Mouse (Mus musculus): ENCODE measurements around the gene Lamtor4. TPM values are rescaled to one million over a fixed set of nuclear protein-coding genes. Genes with fewer than 3 reads are reported as not detected.

The Lamtor4 gene
- polyA plus RNA-seq, 1 experiment from 2014 or later, result 31.3 TPM

DNA sequence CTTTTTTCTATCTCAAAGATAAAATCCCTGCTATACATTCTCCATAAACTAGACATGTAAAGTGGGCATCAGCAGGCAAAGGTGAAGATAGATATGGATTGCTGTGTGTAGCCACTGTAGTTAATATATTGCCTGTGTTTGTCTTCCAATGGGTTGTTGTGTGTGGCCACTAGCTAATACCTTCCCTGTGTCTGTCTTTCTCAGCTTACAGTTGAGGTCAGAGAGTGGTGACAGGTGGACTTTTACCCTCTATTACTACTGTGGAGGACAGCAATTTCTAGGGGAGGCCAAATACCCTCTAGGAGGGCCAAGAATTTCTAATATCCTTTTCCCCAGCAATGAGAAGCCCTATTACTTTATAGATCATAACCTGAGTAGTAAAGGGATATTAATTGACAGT, 21.1 kb upstream of the Lamtor4 start:
- Histone ChIP-seq H3K9ac (no peak overlapping the region), H3K9me3 (replicated peaks) (no peaks in the 10 kb centered on the region), H3K36me3 (no peaks in the 10 kb centered on the region), H3K27me3 (replicated peaks) (no peaks in the 10 kb centered on the region), H3K4me3 (no peak overlapping the region), H3K4me1 (no peaks in the 10 kb centered on the region), H3K4me2 (no peak overlapping the region), H3K27ac (no peak overlapping the region)
- no peak for ATAC-seq

DNA sequence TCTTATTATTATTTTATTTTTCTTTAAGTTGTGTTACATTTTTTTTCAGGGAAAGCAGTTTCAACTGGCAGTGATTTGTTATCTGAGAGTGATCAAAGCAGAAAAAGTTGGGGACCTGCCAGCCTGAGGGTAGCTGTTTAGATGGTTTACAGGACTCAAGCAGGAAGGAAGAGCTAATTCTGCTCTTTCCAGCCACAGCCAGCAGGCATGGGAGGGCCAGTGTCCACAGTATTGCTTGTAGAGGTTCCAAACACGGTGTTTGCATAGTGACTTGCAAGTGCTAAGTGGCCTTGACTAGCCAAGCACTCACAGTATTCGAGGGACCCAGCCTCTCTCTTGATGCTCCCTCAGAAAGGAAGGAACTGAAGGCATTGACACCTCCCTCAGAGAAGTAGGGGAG, 13.8 kb upstream of the Lamtor4 start:
- Histone ChIP-seq H3K4me3 (no peak overlapping the region), H3K4me1 (no peaks in the 10 kb centered on the region), H3K27ac (no peak overlapping the region), H3K27me3 (replicated peaks) (no peaks in the 10 kb centered on the region), H3K9me3 (replicated peaks) (no peaks in the 10 kb centered on the region), H3K36me3 (no peaks in the 10 kb centered on the region), H3K9ac (no peak overlapping the region), H3K4me2 (no peak overlapping the region)
- WGBS (ENCODE audit: insufficient replicate concordance), result 7% methylated on average over 2 of the region's 2 CpGs
- no peak for ATAC-seq

DNA sequence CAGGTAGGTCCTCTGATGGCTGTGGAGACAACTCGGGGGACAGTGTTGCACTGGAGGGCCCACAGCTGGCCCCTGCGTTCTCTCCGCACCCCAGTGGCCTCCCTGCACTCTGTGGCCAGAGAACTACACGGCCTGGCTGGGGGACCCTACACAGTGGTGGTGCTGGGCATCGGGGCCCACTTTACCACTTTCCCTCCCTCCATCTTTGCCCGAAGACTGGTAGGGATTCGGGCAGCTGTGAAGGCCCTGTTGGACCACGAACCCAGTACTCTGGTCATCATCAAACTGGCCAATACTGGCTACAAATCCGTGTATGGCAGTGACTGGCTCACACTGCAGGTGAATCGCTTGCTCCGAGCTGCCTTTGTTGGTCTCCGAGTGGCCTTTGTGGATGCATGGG, 4.1 kb upstream of the Lamtor4 start:
- WGBS (ENCODE audit: insufficient replicate concordance), result 72% methylated on average over 12 of the region's 12 CpGs
- no peaks in the 10 kb centered on the region for H3K36me3 ChIP-seq
- H3K27ac ChIP-seq, result no peak overlapping the region
- H3K4me3 ChIP-seq, result no peak overlapping the region
- H3K9ac ChIP-seq, result no peak overlapping the region
- H3K4me2 ChIP-seq, result no peak overlapping the region
- no peaks in the 10 kb centered on the region for H3K27me3 ChIP-seq (replicated peaks)
- no peak for ATAC-seq
- no peaks in the 10 kb centered on the region for H3K9me3 ChIP-seq (replicated peaks)
- H3K4me1 ChIP-seq, result peaks cover 12% of the 10 kb centered on the region

DNA sequence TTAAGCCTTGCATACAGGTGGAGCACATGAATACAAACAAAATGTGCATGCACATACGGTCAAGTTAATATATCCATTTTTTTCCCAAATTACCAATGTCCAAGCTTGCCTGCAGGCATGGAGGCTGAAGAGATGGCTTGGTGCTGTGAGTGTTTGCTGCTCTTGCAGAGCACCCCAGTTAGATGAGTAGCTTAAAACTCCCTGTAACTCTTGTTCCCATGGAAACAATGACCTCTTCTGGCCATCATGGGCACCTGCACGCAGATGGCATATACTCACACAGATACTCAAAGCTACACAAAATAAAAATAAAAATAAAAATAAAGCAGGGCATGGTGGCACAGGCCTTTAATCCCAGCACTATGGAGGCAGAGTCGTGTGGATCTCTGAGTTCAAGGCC, 2.2 kb upstream of the Lamtor4 start:
- no peak for ATAC-seq
- H3K9me3 ChIP-seq (replicated peaks), result no peaks in the 10 kb centered on the region
- H3K27me3 ChIP-seq (replicated peaks), result no peaks in the 10 kb centered on the region
- no peak overlapping the region for H3K4me3 ChIP-seq
- 78% methylated on average over 3 of the region's 3 CpGs for WGBS (ENCODE audit: insufficient replicate concordance)
- H3K36me3 ChIP-seq, result peaks cover 8% of the 10 kb centered on the region
- no peak overlapping the region for H3K9ac ChIP-seq
- no peak overlapping the region for H3K27ac ChIP-seq
- H3K4me2 ChIP-seq, result no peak overlapping the region
- peaks cover 31% of the 10 kb centered on the region for H3K4me1 ChIP-seq

DNA sequence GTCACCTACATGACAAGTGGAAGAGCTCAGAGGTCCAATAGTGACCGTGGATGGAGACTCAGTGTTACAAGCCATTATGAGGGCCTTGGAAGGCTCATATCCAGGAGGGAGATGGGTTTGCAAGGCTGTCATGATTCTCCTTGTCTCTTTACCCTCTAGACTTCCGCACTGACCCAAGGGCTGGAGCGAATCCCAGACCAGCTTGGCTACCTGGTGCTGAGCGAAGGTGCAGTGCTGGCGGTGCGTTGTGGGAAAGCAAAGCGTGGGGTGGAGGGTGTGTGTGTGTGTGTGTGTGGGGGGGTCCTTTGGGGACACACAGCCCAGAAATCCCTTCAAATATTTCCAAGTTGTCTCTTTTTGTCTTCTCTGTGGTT, 799 bp downstream of the Lamtor4 start:
- ATAC-seq, result no peak; the same call in 1 of the 2 replicates
- Histone ChIP-seq H3K27me3 (replicated peaks) (no peaks in the 10 kb centered on the region), H3K4me1 (peaks cover 61% of the 10 kb centered on the region), H3K9me3 (replicated peaks) (no peaks in the 10 kb centered on the region), H3K36me3 (peaks cover 39% of the 10 kb centered on the region), H3K4me3 (peak overlapping the region; percentile 77), H3K9ac (peak overlapping the region; percentile 70), H3K27ac (peak overlapping the region; percentile 81), H3K4me2 (peak overlapping the region; percentile 89)
- WGBS (ENCODE audit: insufficient replicate concordance), result 10% methylated on average over 7 of the region's 7 CpGs

DNA sequence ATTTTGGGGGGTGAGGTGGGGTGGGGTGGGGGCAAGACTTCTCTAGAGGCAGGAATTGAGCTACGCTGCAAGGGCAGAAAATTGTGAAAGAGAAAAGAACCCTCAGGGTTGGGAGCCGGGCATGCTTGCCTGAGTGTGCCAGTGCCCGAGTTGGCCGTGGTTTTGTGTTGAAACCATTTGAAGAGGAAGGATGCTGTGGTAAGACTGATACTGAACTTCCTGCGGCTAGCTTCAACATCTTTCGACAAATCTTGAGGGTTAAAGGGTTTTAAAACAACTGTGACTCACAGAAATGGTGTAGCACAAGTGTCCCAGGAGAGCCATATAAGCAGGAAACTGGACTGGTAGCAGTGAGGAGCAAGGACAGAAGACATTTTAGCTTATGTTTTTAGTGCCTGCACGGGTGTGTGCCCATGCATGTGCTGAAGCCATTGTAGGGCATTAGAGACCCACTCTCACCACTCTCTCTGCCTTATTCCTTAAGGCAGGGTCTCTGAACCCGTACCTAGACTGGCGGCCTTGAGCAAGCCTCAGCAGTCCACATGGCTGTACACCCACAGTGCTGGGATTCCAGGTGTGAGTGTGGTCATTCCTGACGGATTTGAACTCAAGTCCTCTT, 1.8 kb downstream of the Lamtor4 start:
- H3K4me2 ChIP-seq, result peak overlapping the region; percentile 89
- no peak for ATAC-seq
- no peak overlapping the region for H3K4me3 ChIP-seq
- H3K4me1 ChIP-seq, result peaks cover 71% of the 10 kb centered on the region
- H3K36me3 ChIP-seq, result peaks cover 49% of the 10 kb centered on the region
- peak overlapping the region; percentile 45; the same call in 1 of the 2 replicates for H3K27ac ChIP-seq
- no peaks in the 10 kb centered on the region for H3K9me3 ChIP-seq (replicated peaks)
- 34% methylated on average over 10 of the region's 10 CpGs for WGBS (ENCODE audit: insufficient replicate concordance)
- H3K9ac ChIP-seq, result no peak overlapping the region
- no peaks in the 10 kb centered on the region for H3K27me3 ChIP-seq (replicated peaks)

DNA sequence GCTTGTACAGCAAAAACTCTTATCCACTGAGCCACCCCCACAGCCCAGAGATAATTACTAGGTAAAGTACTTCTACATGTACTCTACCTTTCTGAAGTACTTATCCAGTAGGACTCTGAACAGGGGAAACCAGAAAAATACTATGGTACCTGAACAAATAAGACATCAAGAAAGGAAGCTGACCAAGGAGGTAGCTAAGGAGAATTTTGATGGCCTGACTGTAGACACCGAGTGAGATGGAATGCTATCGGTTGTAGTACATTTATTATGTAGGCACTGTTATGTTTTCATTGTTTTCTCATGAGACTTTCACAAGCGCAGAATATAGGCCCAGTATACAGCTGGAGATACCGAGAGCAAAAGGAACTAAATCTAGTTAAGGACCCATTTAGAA, 2.3 kb downstream of the Lamtor4 start:
- WGBS (ENCODE audit: insufficient replicate concordance), result 79% methylated on average over 4 of the region's 4 CpGs
- H3K4me2 ChIP-seq, result no peak overlapping the region
- no peak for ATAC-seq

DNA sequence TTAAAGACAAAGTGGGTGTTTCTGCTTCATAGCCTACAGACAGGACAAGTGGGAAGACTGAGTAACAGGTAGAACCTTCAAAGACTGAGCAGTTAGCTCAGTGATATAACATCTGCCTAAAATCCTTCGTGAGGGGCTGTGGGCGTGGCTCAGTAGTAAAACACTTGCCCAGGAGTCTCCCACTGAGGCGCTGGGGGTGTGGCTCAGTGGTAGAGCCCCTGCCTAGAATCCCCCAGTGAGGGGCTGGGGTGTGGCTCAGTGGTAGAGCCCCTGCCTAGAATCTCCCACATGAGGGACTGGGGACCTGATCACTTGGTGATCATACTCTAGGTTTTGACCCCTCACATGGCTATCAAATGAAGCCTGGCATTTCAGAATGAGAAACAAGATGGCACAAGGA, 2.8 kb downstream of the Lamtor4 start:
- Histone ChIP-seq H3K4me3 (no peak overlapping the region), H3K4me1 (peaks cover 81% of the 10 kb centered on the region), H3K27ac (no peak overlapping the region), H3K4me2 (no peak overlapping the region), H3K9me3 (replicated peaks) (no peaks in the 10 kb centered on the region), H3K9ac (no peak overlapping the region), H3K36me3 (peaks cover 50% of the 10 kb centered on the region), H3K27me3 (replicated peaks) (no peaks in the 10 kb centered on the region)
- 47% methylated on average over 3 of the region's 3 CpGs for WGBS (ENCODE audit: insufficient replicate concordance)
- no peak for ATAC-seq

More for the DNA sequence above, 2.3 kb downstream of the Lamtor4 start:
- H3K4me3 ChIP-seq, result no peak overlapping the region
- H3K36me3 ChIP-seq, result peaks cover 50% of the 10 kb centered on the region
- H3K27me3 ChIP-seq (replicated peaks), result no peaks in the 10 kb centered on the region
- H3K27ac ChIP-seq, result peak overlapping the region; percentile 45; the same call in 1 of the 2 replicates
- no peak overlapping the region for H3K9ac ChIP-seq
- H3K4me1 ChIP-seq, result peaks cover 76% of the 10 kb centered on the region
- H3K9me3 ChIP-seq (replicated peaks), result no peaks in the 10 kb centered on the region

DNA sequence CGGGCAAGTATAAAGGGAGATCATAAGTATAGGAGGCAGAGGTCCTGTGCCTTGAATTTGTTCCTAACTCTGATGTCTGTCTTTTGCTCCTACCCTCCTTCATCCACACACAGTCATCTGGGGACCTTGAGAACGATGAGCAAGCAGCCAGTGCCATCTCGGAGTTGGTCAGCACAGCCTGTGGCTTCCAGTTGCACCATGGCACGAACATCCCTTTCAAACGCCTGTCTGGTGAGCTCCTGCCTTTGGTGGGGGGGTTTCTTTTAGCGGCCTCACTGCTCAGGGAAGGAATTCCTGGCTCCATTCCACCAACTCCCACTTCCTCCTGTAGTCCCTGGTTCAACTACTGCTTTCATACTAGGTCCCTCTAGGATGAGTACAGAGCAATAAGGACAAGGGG, 3.3 kb downstream of the Lamtor4 start:
- H3K4me2 ChIP-seq, result no peak overlapping the region
- peaks cover 85% of the 10 kb centered on the region for H3K4me1 ChIP-seq
- no peak overlapping the region for H3K4me3 ChIP-seq
- no peak for ATAC-seq
- H3K9me3 ChIP-seq (replicated peaks), result no peaks in the 10 kb centered on the region
- H3K36me3 ChIP-seq, result peaks cover 50% of the 10 kb centered on the region
- WGBS (ENCODE audit: insufficient replicate concordance), result 74% methylated on average over 6 of the region's 6 CpGs
- no peaks in the 10 kb centered on the region for H3K27me3 ChIP-seq (replicated peaks)
- H3K27ac ChIP-seq, result no peak overlapping the region
- H3K9ac ChIP-seq, result no peak overlapping the region

DNA sequence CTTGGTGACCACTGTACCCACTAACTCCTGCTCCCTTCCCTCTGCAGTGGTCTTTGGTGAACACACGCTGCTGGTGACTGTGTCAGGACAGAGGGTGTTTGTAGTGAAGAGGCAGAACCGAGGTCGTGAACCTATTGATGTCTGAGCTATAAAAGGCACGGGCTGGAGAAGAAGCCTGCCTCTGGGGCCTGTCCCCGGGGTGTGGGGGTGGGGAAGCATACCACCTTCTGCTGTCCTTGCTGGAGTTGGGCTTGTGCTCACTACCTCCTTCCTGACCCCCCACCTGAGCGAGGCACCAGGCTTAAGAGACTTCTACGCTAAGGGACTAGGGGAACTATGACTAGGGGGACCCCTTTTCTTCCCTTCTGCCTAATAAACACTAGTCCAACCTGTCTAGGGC, 3.7 kb downstream of the Lamtor4 start:
- no peak for ATAC-seq
- Histone ChIP-seq H3K9ac (no peak overlapping the region), H3K4me1 (peaks cover 85% of the 10 kb centered on the region), H3K27me3 (replicated peaks) (no peaks in the 10 kb centered on the region), H3K36me3 (peaks cover 50% of the 10 kb centered on the region), H3K27ac (no peak overlapping the region), H3K9me3 (replicated peaks) (no peaks in the 10 kb centered on the region), H3K4me2 (no peak overlapping the region; the same call in 1 of the 2 replicates), H3K4me3 (no peak overlapping the region)
- WGBS (ENCODE audit: insufficient replicate concordance), result 77% methylated on average over 7 of the region's 7 CpGs

DNA sequence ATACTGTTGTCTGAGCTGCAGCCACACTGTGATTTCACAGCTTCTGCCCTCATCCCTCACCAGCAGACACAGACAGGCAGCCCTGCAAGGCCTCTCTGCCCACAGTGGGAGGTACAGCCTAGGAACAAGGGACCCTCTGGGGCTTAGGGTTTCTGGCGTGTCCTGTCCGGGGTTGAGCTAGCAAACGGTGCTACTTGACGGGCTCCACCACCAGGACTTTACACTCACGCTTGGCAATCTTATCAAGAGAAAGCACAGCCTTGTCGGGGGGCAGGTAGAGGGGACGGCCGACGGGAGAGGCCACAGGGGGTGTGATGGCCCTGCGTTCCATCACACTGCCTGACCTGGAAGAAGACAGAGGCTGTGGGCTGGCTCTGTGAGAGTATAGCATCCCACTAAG, 4.8 kb downstream of the Lamtor4 start:
- Histone ChIP-seq H3K36me3 (peaks cover 50% of the 10 kb centered on the region), H3K27ac (peak overlapping the region; percentile 85; the same call in 1 of the 2 replicates), H3K27me3 (replicated peaks) (no peaks in the 10 kb centered on the region), H3K4me2 (peak overlapping the region; percentile 95), H3K4me3 (peak overlapping the region; percentile 89), H3K9me3 (replicated peaks) (no peaks in the 10 kb centered on the region), H3K4me1 (peaks cover 88% of the 10 kb centered on the region), H3K9ac (peak overlapping the region; percentile 45)
- 19% methylated on average over 10 of the region's 10 CpGs for WGBS (ENCODE audit: insufficient replicate concordance)
- ATAC-seq, result no peak

DNA sequence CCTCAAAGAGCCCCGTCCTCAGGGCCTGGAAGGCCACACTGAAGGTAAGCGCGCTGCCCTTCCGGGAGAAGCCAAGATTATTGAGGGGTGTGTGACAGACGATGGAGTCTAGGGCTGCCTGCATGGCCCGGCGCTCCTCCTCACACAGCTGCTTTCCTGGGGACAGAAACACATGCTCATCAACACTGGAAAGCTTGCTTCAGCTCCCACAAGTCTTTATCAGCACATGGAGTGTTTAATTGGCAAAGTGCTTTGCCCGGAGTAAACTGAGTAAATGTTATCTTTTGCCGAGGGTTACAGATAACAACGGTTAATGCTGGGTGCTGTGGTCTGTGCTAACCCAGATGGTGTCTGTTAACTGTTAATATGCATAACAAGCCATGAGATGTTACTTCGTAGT, 5.6 kb downstream of the Lamtor4 start:
- H3K4me3 ChIP-seq, result peak overlapping the region; percentile 89
- H3K36me3 ChIP-seq, result peaks cover 53% of the 10 kb centered on the region
- no peaks in the 10 kb centered on the region for H3K27me3 ChIP-seq (replicated peaks)
- H3K9me3 ChIP-seq (replicated peaks), result no peaks in the 10 kb centered on the region
- H3K4me1 ChIP-seq, result peaks cover 87% of the 10 kb centered on the region
- peak overlapping the region; percentile 85 for H3K27ac ChIP-seq
- WGBS (ENCODE audit: insufficient replicate concordance), result 38% methylated on average over 11 of the region's 11 CpGs
- peak overlapping the region; percentile 95 for H3K4me2 ChIP-seq
- peak overlapping the region; percentile 45 for H3K9ac ChIP-seq
- peak; percentile 55 for ATAC-seq

DNA sequence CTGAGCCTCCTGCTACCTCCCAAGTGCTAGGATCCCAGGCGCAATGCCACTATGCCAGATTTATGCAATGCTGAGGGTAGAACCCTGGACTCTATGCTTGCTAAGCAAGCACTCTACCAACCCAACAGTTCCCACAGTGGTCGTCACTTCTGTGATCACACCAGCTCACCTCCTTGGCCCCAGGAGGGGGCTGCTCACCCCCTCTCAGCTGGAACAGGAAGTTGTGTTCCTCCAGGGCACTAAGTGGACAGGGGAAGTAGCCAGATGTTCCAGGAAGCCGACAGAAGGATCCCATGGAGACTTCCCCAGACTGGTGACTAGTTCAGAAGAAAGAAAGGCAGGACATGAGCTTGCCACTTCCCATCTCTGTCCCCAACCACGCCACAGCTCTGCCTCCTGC, 6.7 kb downstream of the Lamtor4 start:
- ATAC-seq, result no peak
- Histone ChIP-seq H3K4me1 (peaks cover 75% of the 10 kb centered on the region), H3K9ac (peak overlapping the region; percentile 96), H3K27me3 (replicated peaks) (no peaks in the 10 kb centered on the region), H3K4me2 (peak overlapping the region; percentile 95), H3K36me3 (peaks cover 56% of the 10 kb centered on the region), H3K9me3 (replicated peaks) (no peaks in the 10 kb centered on the region), H3K27ac (peak overlapping the region; percentile 85), H3K4me3 (peak overlapping the region; percentile 89)
- 47% methylated on average over 4 of the region's 4 CpGs for WGBS (ENCODE audit: insufficient replicate concordance)

Measured in liver, embryonic 12.5 days (tissue).